Mouse (Mus musculus) spleen, adult 2 months (tissue): ENCODE data around the gene Mettl14. TPM values are rescaled to one million over a fixed set of nuclear protein-coding genes. Genes with fewer than 3 reads are reported as not detected.
A peak's percentile ranks its signal among the peaks of the same experiment; 100 is the strongest.

Experiments used
- DNase-seq, 2 experiments: peaks; one replicate each; pipeline versions ENCODE4 v3.0.0 to v3.0.0-alpha.2; 2012 to 2021; ENCODE audit warnings: low spot score in 2 of 2, low read depth in 1 of 2
- H3K27ac ChIP-seq: fragments of 200-500 bp; 2 replicates; pipeline ENCODE4 v1.5.1; 2012; ENCODE audit warnings: low read length, inconsistent platforms; ENCODE audit not compliant: insufficient read depth
- H3K27me3 ChIP-seq: fragments of 200-500 bp; 2 replicates; pipeline ENCODE4 v1.6.1; 2012; ENCODE audit warnings: mild to moderate bottlenecking, moderate library complexity, low read length, inconsistent platforms; ENCODE audit not compliant: control insufficient read depth, insufficient read depth
- H3K36me3 ChIP-seq: fragments of 200-500 bp; 2 replicates; pipeline ENCODE4 v1.6.1; 2012; ENCODE audit warnings: mild to moderate bottlenecking, low read length, inconsistent platforms; ENCODE audit not compliant: control insufficient read depth, insufficient read depth
- H3K4me1 ChIP-seq: fragments of 200-500 bp; 2 replicates; pipeline ENCODE4 v1.6.1; 2011; ENCODE audit warnings: inconsistent platforms; ENCODE audit not compliant: control insufficient read depth, insufficient read depth, insufficient read length
- H3K4me3 ChIP-seq: fragments of 200-500 bp; 2 replicates; pipeline ENCODE4 v1.5.1; 2011; ENCODE audit warnings: mild to moderate bottlenecking, inconsistent platforms; ENCODE audit not compliant: insufficient read depth, insufficient read length; ENCODE audit errors: extremely low read depth
- CTCF ChIP-seq: fragments of 200-500 bp; IDR thresholded peaks from 2 replicates; pipeline ENCODE4 v1.5.1; 2011; ENCODE audit warnings: mild to moderate bottlenecking, inconsistent platforms; ENCODE audit not compliant: insufficient read depth, insufficient read length, insufficient replicate concordance; ENCODE audit errors: extremely low read depth
- POLR2A ChIP-seq: fragments of 200-500 bp; IDR thresholded peaks from 2 replicates; pipeline ENCODE4 v1.6.1; 2011; ENCODE audit warnings: low read depth, low read length, inconsistent platforms
- WGBS: fragments of 180-500 bp; shearing (Covaris S2); methylation state at CpG from one replicate; pipeline ENCODE4 v1.1.7; 2018; 5-methylcytosine and 5-hydroxymethylcytosine counted together
- polyA plus RNA-seq: library from polyadenylated mRNA; depleted of rRNA; stranded (reverse); fragments of >200 nt; gene quantifications from 2 replicates; pipeline ENCODE4 v1.2.3, GENCODE M21; 2012

Gene Mettl14
- polyA plus RNA-seq, 1 experiment, result 3.8 TPM

DNA sequence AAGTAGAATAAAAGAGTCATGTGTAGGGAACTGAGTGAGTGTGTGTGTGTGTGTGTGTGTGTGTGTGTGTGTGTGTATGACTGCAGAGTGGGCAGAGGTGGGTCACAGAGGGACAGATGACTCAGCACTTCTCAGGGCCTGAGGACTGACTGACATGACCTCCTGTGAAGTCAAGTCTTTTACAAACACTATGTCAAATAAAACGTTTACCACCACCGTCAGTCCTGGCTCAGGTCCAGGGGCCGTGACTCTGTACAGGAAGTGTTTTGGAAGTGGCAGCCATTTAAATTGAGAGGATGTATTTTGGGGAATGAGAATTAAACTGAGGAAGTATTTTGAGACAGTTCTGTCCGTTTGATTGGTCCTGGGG is 52.9 kb downstream of the Mettl14 start:
- WGBS, result 19% methylated on average over 4 of the region's 4 CpGs
- Histone ChIP-seq H3K4me1 (no peaks in the 10 kb centered on the region; the same call in 1 of the 2 replicates), H3K36me3 (no peaks in the 10 kb centered on the region), H3K4me3 (no peak overlapping the region), H3K27ac (peak overlapping the region; percentile 25; the same call in 1 of the 2 replicates), H3K27me3 (no peaks in the 10 kb centered on the region)
- TF ChIP-seq CTCF, result no peak
- TF ChIP-seq POLR2A, result no peak
- DNase-seq, result no peak

DNA sequence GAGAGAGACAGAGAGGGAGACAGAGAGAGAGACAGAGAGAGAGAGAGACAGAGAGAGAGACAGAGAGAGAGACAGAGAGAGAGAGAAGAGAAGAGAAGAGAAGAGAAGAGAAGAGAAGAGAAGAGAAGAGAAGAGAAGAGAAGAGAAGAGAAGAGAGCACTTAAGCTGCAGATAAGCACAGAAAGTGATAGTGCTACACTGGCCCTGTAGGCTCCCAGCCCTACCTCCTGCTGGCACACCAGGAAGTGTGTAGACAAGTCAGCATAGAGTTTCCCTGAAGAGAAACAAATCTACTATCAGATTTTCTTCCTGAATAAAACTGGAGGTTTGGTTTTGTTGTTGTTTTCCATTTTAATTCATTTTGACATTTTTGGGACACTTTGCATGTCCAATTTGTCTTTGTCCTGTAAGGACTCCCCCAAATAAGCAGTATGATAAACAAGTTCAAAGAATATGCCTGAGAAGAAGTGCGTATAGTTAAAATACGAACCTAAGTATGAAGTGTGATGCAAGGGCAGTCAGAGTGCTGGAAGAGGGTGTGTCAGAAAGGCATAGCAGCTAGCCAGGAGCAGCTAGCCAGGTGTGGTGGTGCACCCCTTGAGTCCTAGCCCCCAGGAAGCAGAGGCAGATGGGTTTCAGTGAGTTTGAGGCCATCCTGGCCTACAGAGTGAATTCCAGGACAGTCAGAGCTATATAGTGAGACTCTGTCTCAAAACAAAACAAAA is 53.4 kb downstream of the Mettl14 start:
- 78% methylated on average over 2 of the region's 2 CpGs for WGBS

DNA sequence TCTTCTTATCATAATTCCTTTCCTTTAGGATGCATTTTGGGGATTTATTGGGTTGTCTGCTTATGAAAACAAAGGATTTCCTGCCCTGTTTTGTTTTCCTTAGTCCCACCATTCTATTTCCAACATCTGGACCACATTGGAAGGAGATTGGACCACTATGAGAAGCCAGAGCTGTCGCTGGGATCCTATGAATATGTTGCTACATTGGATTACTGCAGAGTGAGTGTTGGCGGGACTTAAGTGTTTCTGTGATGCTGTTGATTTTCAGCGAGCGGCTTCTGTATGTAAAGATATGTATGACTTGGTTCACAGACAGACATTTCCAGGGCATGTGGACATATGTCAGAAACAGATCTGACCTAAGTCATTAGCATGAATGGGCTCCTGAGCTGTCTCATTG is 55.7 kb downstream of the Mettl14 start:
- TF ChIP-seq POLR2A (no peak), CTCF (no peak)
- no peak for DNase-seq
- no peaks in the 10 kb centered on the region for H3K36me3 ChIP-seq
- no peaks in the 10 kb centered on the region; the same call in 1 of the 2 replicates for H3K4me1 ChIP-seq
- H3K27ac ChIP-seq, result no peak overlapping the region
- WGBS, result 93% methylated on average over 4 of the region's 4 CpGs
- H3K27me3 ChIP-seq, result no peaks in the 10 kb centered on the region
- no peak overlapping the region for H3K4me3 ChIP-seq

More for the DNA sequence above, 53.4 kb downstream of the Mettl14 start:
- DNase-seq, result no peak
- Histone ChIP-seq H3K4me1 (no peaks in the 10 kb centered on the region; the same call in 1 of the 2 replicates), H3K4me3 (no peak overlapping the region), H3K36me3 (no peaks in the 10 kb centered on the region), H3K27ac (peak overlapping the region; percentile 25; the same call in 1 of the 2 replicates), H3K27me3 (no peaks in the 10 kb centered on the region)
- TF ChIP-seq CTCF, result no peak
- no peak for TF ChIP-seq POLR2A

DNA sequence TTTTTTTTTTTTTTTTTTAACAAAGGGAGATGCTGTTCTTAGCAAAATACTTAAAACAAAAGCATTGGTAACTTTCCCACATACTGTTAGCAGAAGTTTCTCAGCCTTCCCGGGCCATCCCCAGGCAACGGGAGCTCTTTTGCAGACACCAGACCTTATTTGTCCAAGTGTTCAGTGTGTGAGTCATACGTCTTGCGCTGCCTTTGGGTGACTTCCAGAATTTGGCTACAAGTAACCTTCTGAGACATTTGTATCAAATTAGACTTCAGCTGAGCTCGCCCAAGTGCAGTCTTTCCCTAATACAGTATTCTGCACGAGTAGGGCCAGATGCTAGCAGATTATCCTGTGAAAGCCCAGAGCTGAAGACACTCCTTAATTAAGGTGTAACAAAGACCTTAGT is 56.7 kb downstream of the Mettl14 start:
- Histone ChIP-seq H3K27me3 (no peaks in the 10 kb centered on the region), H3K27ac (no peak overlapping the region), H3K4me3 (no peak overlapping the region), H3K36me3 (no peaks in the 10 kb centered on the region), H3K4me1 (no peaks in the 10 kb centered on the region)
- no peak for DNase-seq
- 82% methylated on average over 6 of the region's 6 CpGs for WGBS
- TF ChIP-seq POLR2A (no peak), CTCF (no peak)

DNA sequence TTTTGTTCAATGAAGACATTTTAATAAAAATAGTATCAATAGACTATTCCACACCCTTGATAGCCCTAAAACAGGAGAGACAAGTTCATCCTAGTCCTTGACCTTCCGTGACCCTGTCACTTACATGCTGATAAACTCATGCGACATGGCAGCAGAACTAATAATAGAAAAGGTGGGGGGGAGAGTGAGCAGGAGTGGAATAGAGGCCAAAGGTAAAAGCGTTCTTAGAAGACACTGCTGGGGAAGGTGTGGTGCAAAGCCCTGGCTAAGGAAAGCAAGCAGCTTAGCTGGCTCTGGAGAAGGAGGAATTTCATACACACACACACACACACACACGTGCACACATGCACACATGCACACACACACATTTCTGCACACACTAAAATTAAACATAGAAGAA is 61.6 kb downstream of the Mettl14 start:
- no peaks in the 10 kb centered on the region for H3K4me1 ChIP-seq
- no peak for TF ChIP-seq CTCF
- no peak for TF ChIP-seq POLR2A
- 80% methylated on average over 4 of the region's 4 CpGs for WGBS

DNA sequence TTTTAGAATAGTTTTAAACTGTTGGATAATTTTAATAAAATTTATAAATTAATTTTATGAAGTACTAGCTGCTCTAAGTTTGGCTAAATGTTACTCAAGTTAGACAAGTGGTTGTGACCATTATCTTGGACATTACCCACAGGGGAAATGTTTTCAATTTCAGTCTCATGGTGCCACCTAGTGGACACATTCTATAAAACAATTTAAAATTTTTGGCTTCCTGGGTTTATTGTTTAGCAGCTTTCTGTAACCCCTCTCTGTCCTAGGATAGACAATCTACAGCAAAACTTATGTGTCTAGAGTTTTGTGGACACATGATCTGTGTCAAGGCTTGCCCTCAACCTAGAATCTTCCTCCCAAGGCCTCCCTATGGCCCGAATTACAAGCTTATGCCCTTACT is 63.8 kb downstream of the Mettl14 start:
- no peaks in the 10 kb centered on the region for H3K36me3 ChIP-seq
- 55% methylated on average over 1 of the region's 1 CpGs for WGBS

More for the DNA sequence above, 61.6 kb downstream of the Mettl14 start:
- H3K4me3 ChIP-seq, result no peak overlapping the region
- H3K36me3 ChIP-seq, result no peaks in the 10 kb centered on the region
- no peak for DNase-seq
- H3K27me3 ChIP-seq, result no peaks in the 10 kb centered on the region
- H3K27ac ChIP-seq, result no peak overlapping the region

DNA sequence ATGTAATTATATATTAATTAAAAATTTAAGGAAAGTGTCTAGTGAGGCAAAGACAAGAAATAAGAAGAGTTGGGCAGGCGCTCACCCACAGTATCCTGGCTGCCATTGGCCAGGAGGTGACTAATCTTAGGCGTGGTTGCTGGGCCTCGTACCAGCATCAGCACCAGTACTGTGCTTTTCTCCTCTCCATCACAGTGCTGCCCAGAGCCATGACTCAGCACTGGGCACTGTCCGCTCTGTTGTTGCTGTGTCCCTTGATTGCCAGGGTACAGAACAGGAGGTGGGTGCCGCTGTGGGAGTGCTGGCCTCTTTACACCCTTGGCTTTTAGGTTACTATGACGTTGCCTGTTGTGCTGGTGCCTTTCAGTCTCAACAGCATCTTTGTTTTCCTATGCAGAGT is 64.3 kb downstream of the Mettl14 start:
- 84% methylated on average over 6 of the region's 6 CpGs for WGBS
- TF ChIP-seq CTCF (no peak), POLR2A (no peak)
- no peak for DNase-seq

More for the DNA sequence above, 63.8 kb downstream of the Mettl14 start:
- Histone ChIP-seq H3K4me3 (no peak overlapping the region), H3K27ac (no peak overlapping the region), H3K27me3 (no peaks in the 10 kb centered on the region), H3K4me1 (no peaks in the 10 kb centered on the region)
- TF ChIP-seq CTCF (no peak), POLR2A (no peak)
- no peak for DNase-seq

More for the DNA sequence above, 64.3 kb downstream of the Mettl14 start:
- Histone ChIP-seq H3K36me3 (no peaks in the 10 kb centered on the region), H3K4me3 (no peak overlapping the region), H3K27me3 (no peaks in the 10 kb centered on the region), H3K4me1 (no peaks in the 10 kb centered on the region), H3K27ac (no peak overlapping the region)
